8 mouse cellular contexts compared by ENCODE assay signal in genomic region chr9:65828511-65828910, GRCm38 (mm10). TPM values are rescaled to one million over a fixed set of nuclear protein-coding genes. Genes with fewer than 3 reads are reported as not detected.
A peak's percentile ranks its signal among the peaks of the same experiment; 100 is the strongest.
DNase-seq lines count a peak whose midpoint lies in the region; ATAC-seq and TF ChIP-seq lines count a peak whose summit lies in the region.

No protein-coding gene starts in this region.

- TF ChIP-seq POLR2A in limb, embryonic 14.5 days (IDR thresholded peaks at IDR 0.05; ENCODE audit: borderline replicate concordance, extremely low read depth, insufficient read depth, insufficient read length): no peak

- no peaks in the 10 kb centered on the region for H3K9me3 ChIP-seq in kidney, embryonic 15.5 days (replicated peaks)
- H3K9me3 ChIP-seq in limb, embryonic 14.5 days (ENCODE audit: control insufficient read depth, low read length): no peaks in the 10 kb centered on the region
- H3K9me3 ChIP-seq in neural tube, embryonic 15.5 days (replicated peaks): no peaks in the 10 kb centered on the region

- H3K27ac ChIP-seq in kidney, embryonic 15.5 days: no peak overlapping the region
- H3K27ac ChIP-seq in limb, embryonic 14.5 days (replicated peaks; ENCODE audit: low read depth, low read length): no peak overlapping the region
- no peak overlapping the region for H3K27ac ChIP-seq in neural tube, embryonic 15.5 days (replicated peaks)

- DNase-seq in kidney, postnatal 14 days: no peak
- DNase-seq in fat pad, adult 2 months (ENCODE audit: extremely low read depth, low read depth, low spot score): peak; percentile 63
- no peak for DNase-seq in limb, embryonic 14.5 days (ENCODE audit: low spot score)
- no peak for DNase-seq in cerebellum, postnatal 10 days
- no peak for DNase-seq in right cerebral cortex, postnatal 4 days
- no peak for DNase-seq in cerebellum, postnatal 36 days

- 25% methylated on average over 3 of the region's 3 CpGs for WGBS in kidney, embryonic 15.5 days
- 35% methylated on average over 3 of the region's 3 CpGs for WGBS in limb, embryonic 14.5 days
- WGBS in neural tube, embryonic 15.5 days: 35% methylated on average over 3 of the region's 3 CpGs

- H3K36me3 ChIP-seq in kidney, embryonic 15.5 days: peaks cover 6% of the 10 kb centered on the region; the same call in 1 of the 2 replicates
- no peaks in the 10 kb centered on the region for H3K36me3 ChIP-seq in limb, embryonic 14.5 days (ENCODE audit: control insufficient read depth, insufficient read depth, low read length)
- no peaks in the 10 kb centered on the region for H3K36me3 ChIP-seq in neural tube, embryonic 15.5 days

- peak overlapping the region; percentile 92 for H3K4me3 ChIP-seq in kidney, embryonic 15.5 days (replicated peaks)
- H3K4me3 ChIP-seq in limb, embryonic 14.5 days (replicated peaks; ENCODE audit: low read length): peak overlapping the region; percentile 91
- peak overlapping the region; percentile 91 for H3K4me3 ChIP-seq in neural tube, embryonic 15.5 days (replicated peaks)

- H3K27me3 ChIP-seq in kidney, embryonic 15.5 days: no peaks in the 10 kb centered on the region
- H3K27me3 ChIP-seq in limb, embryonic 14.5 days (ENCODE audit: control insufficient read depth, insufficient read depth, low read length): no peaks in the 10 kb centered on the region
- no peaks in the 10 kb centered on the region for H3K27me3 ChIP-seq in neural tube, embryonic 15.5 days (replicated peaks)

- H3K4me2 ChIP-seq in kidney, embryonic 15.5 days: peak overlapping the region; percentile 75
- H3K4me2 ChIP-seq in limb, embryonic 14.5 days (replicated peaks; ENCODE audit: low read depth, low read length, severe bottlenecking): peak overlapping the region; percentile 62
- H3K4me2 ChIP-seq in neural tube, embryonic 15.5 days: peak overlapping the region; percentile 71

- no peak overlapping the region for H3K9ac ChIP-seq in kidney, embryonic 15.5 days
- peak overlapping the region; percentile 99 for H3K9ac ChIP-seq in limb, embryonic 14.5 days (ENCODE audit: low read depth, low read length, severe bottlenecking)
- no peak overlapping the region for H3K9ac ChIP-seq in neural tube, embryonic 15.5 days (replicated peaks)

- no peak for ATAC-seq in kidney, embryonic 15.5 days (replicated peaks; ENCODE audit: low FRiP score)
- no peak for ATAC-seq in limb, embryonic 14.5 days (ENCODE audit: low FRiP score, low read depth)
- ATAC-seq in neural tube, embryonic 15.5 days (ENCODE audit: low FRiP score): no peak

- H3K4me1 ChIP-seq in kidney, embryonic 15.5 days: peaks cover 36% of the 10 kb centered on the region
- H3K4me1 ChIP-seq in limb, embryonic 14.5 days (ENCODE audit: control insufficient read depth, insufficient read depth, low read length): peaks cover 14% of the 10 kb centered on the region
- H3K4me1 ChIP-seq in neural tube, embryonic 15.5 days: peaks cover 38% of the 10 kb centered on the region

RNA-seq across cellular contexts. Expression of gene Zfp609, which starts 1.1 kb away (rescaled TPM):
- 6.0 and 7.4 TPM in 2 replicates for polyA plus RNA-seq in kidney, embryonic 15.5 days (2015; fragmentation: Nextera tagmentation; extraction: Ambion mirVana)
- 20.3 and 22.0 TPM in 2 replicates for polyA plus RNA-seq in limb, embryonic 14.5 days (2012; rRNA removed)
- polyA plus RNA-seq in limb, embryonic 14.5 days (2014; fragmentation: Nextera tagmentation; extraction: Ambion mirVana): 7.3 and 8.8 TPM in 2 replicates
- polyA plus RNA-seq in neural tube, embryonic 15.5 days (2015; fragmentation: Nextera tagmentation; extraction: Ambion mirVana): 6.8 and 7.1 TPM in 2 replicates
